Mouse (Mus musculus) olfactory bulb, adult 2 months (tissue): ENCODE data around the gene Gm6588. TPM values are rescaled to one million over a fixed set of nuclear protein-coding genes. Genes with fewer than 3 reads are reported as not detected.

Source experiments
- H3K27ac ChIP-seq: fragments of 200-500 bp; 2 replicates; pipeline ENCODE4 v1.5.1; 2012; ENCODE audit warnings: low read depth, low read length; ENCODE audit not compliant: insufficient read depth
- H3K4me1 ChIP-seq: fragments of 200-500 bp; 2 replicates; pipeline ENCODE4 v1.6.1; 2012; ENCODE audit warnings: low read length; ENCODE audit not compliant: control insufficient read depth, insufficient read depth
- H3K4me3 ChIP-seq: fragments of 200-500 bp; 2 replicates; pipeline ENCODE4 v1.5.1; 2012; ENCODE audit warnings: mild to moderate bottlenecking, low read depth, low read length, moderate library complexity; ENCODE audit not compliant: insufficient read depth
- CTCF ChIP-seq: fragments of 200-500 bp; IDR thresholded peaks from 2 replicates; pipeline ENCODE4 v1.5.1; 2012; ENCODE audit warnings: low read depth, mild to moderate bottlenecking, low read length, moderate library complexity; ENCODE audit not compliant: insufficient read depth
- POLR2A ChIP-seq: fragments of 200-500 bp; IDR thresholded peaks from 2 replicates; pipeline ENCODE4 v1.6.1; 2012; ENCODE audit warnings: mild to moderate bottlenecking, low read depth, low read length, moderate library complexity; ENCODE audit not compliant: insufficient read depth
- WGBS: fragments of 180-500 bp; shearing (Covaris S2); methylation state at CpG from one replicate; pipeline ENCODE4 v1.1.7; 2018; 5-methylcytosine and 5-hydroxymethylcytosine counted together
- polyA plus RNA-seq: library from polyadenylated mRNA; stranded (reverse); fragments of >200 nt; gene quantifications from 2 replicates; pipeline ENCODE4 v1.2.4, GENCODE M21; 2012; ENCODE audit warnings: low replicate concordance; ENCODE audit not compliant: missing spikeins, insufficient read depth, insufficient read length

Gm6588 gene
- polyA plus RNA-seq, 1 experiment = not detected

GRCm38 (mm10) chr5:112419535-112419934 is 29.7 kb upstream of the Gm6588 start:
- TF ChIP-seq CTCF (no peak), POLR2A (no peak)
- H3K27ac ChIP-seq = no peak overlapping the region
- no peak overlapping the region for H3K4me3 ChIP-seq
- H3K4me1 ChIP-seq = no peaks in the 10 kb centered on the region; the same call in 1 of the 2 replicates
- WGBS = 54% methylated on average over 12 of the region's 12 CpGs

GRCm38 (mm10) chr5:112426635-112427034 is 22.6 kb upstream of the Gm6588 start:
- peaks cover 3% of the 10 kb centered on the region for H3K4me1 ChIP-seq
- no peak overlapping the region for H3K4me3 ChIP-seq
- no peak for TF ChIP-seq CTCF
- TF ChIP-seq POLR2A = no peak
- no peak overlapping the region for H3K27ac ChIP-seq
- 87% methylated on average over 7 of the region's 7 CpGs for WGBS

- Histone ChIP-seq H3K4me3 (no peak overlapping the region), H3K4me1 (peaks cover 3% of the 10 kb centered on the region), H3K27ac (no peak overlapping the region)
- 0 out of 2 replicates have a peak, but pooled peaks have one; percentile 29 for TF ChIP-seq CTCF
- no peak for TF ChIP-seq POLR2A
- 38% methylated on average over 2 of the region's 2 CpGs for WGBS
Measured at GRCm38 (mm10) chr5:112427283-112427682, 21.9 kb upstream of the Gm6588 start.

GRCm38 (mm10) chr5:112428944-112429343 is 20.3 kb upstream of the Gm6588 start:
- H3K27ac ChIP-seq = no peak overlapping the region
- no peak for TF ChIP-seq POLR2A
- peak; percentile 76 for TF ChIP-seq CTCF
- H3K4me3 ChIP-seq = 0 out of 2 replicates have a peak overlapping the region, but pooled peaks have one; percentile 1
- WGBS = 10% methylated on average over 19 of the region's 19 CpGs
- H3K4me1 ChIP-seq = peaks cover 9% of the 10 kb centered on the region

- 40% methylated on average over 14 of the region's 14 CpGs for WGBS
- Histone ChIP-seq H3K27ac (no peak overlapping the region), H3K4me1 (peaks cover 11% of the 10 kb centered on the region), H3K4me3 (no peak overlapping the region)
- TF ChIP-seq CTCF (no peak), POLR2A (no peak)
Measured at GRCm38 (mm10) chr5:112431120-112431775, 18.0 kb upstream of the Gm6588 start.

GRCm38 (mm10) chr5:112432033-112432432 is 17.2 kb upstream of the Gm6588 start:
- 63% methylated on average over 5 of the region's 5 CpGs for WGBS
- Histone ChIP-seq H3K27ac (no peak overlapping the region), H3K4me1 (peaks cover 11% of the 10 kb centered on the region), H3K4me3 (no peak overlapping the region)
- no peak for TF ChIP-seq CTCF

- Histone ChIP-seq H3K4me3 (no peak overlapping the region), H3K4me1 (peaks cover 11% of the 10 kb centered on the region), H3K27ac (no peak overlapping the region)
- TF ChIP-seq POLR2A = no peak
- TF ChIP-seq CTCF = no peak; the same call in 1 of the 2 replicates
- WGBS = 0% methylated on average over 8 of the region's 8 CpGs
Measured at GRCm38 (mm10) chr5:112433004-112433403, 16.2 kb upstream of the Gm6588 start.

GRCm38 (mm10) chr5:112438535-112438934 is 10.7 kb upstream of the Gm6588 start:
- Histone ChIP-seq H3K27ac (no peak overlapping the region), H3K4me1 (peaks cover 10% of the 10 kb centered on the region), H3K4me3 (no peak overlapping the region)
- WGBS = 52% methylated on average over 10 of the region's 10 CpGs
- no peak for TF ChIP-seq CTCF
- no peak for TF ChIP-seq POLR2A

- H3K27ac ChIP-seq = no peak overlapping the region
- TF ChIP-seq POLR2A (no peak), CTCF (no peak)
- H3K4me3 ChIP-seq = no peak overlapping the region
- H3K4me1 ChIP-seq = peaks cover 8% of the 10 kb centered on the region
- 86% methylated on average over 9 of the region's 9 CpGs for WGBS
Measured at GRCm38 (mm10) chr5:112453088-112453487, 3.9 kb downstream of the Gm6588 start.
